Mouse (Mus musculus): Measurements from ENCODE around the gene Tef.

Tef gene

GRCm38 (mm10) chr15:81802001-81802890 is at the start of gene Tef:
Tef (plus strand) TSS chr15:81802421.
- peak; percentile 99 to 100 for DNase-seq

- no peak for DNase-seq
Measured at GRCm38 (mm10) chr15:81753669-81754068, 48.6 kb upstream of the Tef start.

GRCm38 (mm10) chr15:81758701-81759100 is 43.5 kb upstream of the Tef start:
- DNase-seq = no peak

- DNase-seq = no peak
Measured at GRCm38 (mm10) chr15:81759542-81759941, 42.7 kb upstream of the Tef start.

- no peak for DNase-seq
Measured at GRCm38 (mm10) chr15:81760361-81761079, 41.7 kb upstream of the Tef start.

DNA sequence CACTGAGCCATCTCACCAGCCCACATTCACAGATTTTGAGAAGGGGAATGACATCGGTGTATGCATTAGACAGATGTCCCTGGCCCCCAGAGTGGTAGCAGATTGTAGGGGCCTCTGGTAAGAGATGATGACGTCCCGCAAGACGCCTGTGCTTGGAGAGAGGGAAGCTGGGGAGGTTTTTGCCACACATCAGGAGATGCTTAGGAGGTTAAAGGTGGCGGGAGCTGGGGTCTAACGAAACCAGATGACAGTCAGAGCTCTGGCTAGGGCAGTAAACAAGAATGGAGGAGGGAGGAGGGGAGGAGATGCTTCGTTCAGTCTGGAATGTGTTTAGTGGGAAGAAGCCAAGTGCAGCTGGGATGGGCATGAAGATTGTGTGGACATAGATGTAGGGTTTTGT is 40.8 kb upstream of the Tef start:
- no peak for DNase-seq

DNA sequence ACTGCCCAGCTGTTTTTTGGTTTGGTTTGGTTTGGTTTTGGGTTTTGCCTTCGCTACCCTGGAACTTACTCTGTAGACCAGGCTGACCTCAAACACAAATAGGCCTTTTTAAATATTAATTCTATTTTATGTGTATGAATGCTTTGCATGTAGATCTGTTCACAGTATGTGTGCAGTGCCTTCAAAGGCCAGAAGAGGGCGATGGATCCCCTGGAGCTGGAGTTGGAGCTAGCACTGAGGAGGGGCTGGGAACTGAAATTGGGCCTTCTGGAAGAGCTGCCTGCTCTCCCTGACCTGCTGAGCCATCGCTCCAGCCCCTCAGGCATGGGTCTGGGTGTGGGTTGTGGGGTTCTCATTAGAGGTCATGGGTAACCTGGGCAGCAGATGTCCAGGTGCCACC is 40.3 kb upstream of the Tef start:
- DNase-seq = no peak

GRCm38 (mm10) chr15:81764573-81764972 is 37.6 kb upstream of the Tef start:
- DNase-seq = no peak

DNA sequence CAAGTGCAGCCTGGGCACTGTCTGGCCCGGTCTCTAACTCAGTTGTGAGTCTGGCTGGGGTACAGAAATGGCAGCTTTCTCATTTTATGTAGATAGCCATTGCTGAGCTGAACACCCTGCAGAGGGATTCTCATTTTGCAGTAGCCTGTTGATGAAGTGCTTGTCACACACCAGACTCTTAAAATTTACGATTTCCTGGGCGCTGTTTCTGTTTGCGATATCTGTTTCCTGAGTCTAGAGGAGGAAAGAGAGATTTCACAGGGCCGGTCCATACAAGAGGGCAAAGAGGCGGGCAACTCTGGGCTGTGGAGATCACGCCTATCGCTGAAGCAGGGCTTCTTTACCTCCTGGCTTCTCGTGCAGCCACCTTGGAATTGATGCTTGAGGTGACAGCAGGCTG is 36.6 kb upstream of the Tef start:
- no peak for DNase-seq

DNA sequence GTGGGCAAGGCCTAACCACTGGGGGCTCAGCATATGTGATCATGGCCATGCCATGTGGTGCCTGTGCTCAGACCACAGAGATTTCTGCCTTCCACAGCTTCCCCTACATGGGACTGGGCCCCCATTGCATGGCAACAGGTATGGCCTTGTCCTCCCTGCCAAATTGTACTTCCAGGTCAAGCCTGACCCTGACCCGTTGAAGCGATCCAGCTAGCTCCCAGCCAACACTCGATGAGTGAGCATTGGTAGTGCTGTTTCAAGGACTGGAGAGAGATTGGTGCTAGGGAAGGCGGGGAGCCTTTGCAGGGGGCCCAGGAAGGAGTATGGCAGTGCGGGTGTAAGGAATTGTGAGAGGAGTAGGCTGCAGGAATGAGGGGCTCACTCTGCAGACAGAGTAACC is 35.8 kb upstream of the Tef start:
- DNase-seq = no peak

DNA sequence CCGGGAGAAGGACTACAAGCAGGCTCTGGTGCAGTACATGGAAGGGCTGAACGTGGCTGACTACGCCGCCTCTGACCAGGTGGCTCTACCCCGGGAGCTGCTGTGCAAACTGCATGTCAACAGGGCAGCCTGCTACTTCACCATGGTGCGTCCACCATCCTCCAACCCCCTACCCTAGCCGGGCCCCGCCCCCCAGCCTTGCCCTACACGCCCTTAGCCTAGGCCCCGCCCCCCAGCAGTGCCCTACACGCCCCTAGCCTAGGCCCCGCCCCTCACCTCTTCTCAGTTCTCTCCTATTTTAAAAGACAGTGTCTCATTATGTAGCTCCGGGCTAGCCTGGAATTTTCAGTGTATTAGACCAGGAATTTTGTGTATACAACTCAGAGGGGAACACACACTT is 33.2 kb upstream of the Tef start:
- DNase-seq = no peak

DNA sequence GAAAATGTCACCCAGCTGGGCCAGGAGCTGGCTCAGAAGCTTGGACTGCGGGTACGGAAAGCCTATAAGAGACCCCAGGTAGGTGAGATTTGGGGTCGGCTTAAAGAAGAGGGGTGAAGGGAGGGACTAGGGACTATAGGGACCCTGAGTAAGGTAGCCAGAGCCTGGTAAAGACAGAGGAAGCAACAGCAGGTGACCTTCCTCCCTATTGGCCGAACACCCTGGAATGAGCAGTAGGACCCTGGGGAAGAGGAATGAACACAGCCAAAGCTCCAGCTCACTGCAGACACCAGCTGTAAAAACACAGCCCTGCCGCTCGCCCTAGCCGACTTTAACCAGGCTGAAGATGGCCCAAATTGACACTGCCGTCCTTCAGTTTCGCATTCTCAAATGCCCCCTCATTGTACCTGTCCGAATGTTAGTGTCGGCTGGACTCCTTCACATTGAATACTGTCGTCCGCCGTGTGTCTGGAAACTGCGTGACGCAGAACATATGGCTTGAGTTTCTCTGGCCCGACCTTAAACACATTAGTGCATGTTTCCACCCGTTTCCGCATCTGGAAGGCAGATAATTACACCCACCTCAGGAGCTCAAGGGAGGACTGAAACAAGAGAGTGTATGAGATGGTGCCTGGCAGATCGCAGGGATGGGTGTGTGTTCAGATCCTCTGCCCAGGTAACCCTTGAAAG is 29.6 kb upstream of the Tef start:
- no peak for DNase-seq

DNA sequence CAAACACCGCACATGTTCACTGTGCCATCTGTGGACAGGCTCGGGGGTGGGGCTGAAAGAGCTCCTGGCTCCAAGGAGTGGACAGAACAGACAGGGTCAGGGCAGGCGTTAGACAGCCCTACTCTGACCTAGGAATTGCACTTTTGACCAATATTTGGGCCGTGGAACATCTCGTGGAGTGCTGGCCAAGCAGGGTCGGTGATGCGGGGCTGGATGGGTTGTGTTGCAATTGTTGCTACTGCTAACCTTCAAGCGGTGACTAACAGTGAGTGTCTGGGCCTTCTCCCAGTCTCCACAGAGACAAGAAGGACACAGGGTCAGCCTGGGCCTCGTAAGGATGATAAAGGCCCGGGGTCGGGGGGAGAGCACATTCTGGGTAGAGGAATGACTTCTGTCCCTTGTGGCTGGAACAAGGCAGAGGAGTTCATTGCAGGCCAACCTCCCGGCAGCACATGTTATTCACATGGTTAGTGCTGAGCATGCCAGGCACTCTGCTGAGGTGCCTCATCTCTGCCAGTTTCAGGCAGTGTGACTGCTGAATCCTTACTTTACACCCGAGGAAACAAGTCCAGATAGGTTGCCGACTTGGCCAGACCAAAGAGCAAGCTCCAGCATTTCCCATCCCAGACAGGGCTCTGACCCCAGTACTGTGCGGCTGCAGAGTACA is 27.6 kb upstream of the Tef start:
- DNase-seq = peak; percentile 16 to 30

- no peak for DNase-seq
Measured at GRCm38 (mm10) chr15:81776631-81777422, 25.4 kb upstream of the Tef start.

GRCm38 (mm10) chr15:81781816-81782215 is 20.4 kb upstream of the Tef start:
- DNase-seq = no peak

GRCm38 (mm10) chr15:81784762-81785161 is 17.5 kb upstream of the Tef start:
- no peak for DNase-seq

- DNase-seq = no peak
Measured at GRCm38 (mm10) chr15:81785701-81786100, 16.5 kb upstream of the Tef start.

DNA sequence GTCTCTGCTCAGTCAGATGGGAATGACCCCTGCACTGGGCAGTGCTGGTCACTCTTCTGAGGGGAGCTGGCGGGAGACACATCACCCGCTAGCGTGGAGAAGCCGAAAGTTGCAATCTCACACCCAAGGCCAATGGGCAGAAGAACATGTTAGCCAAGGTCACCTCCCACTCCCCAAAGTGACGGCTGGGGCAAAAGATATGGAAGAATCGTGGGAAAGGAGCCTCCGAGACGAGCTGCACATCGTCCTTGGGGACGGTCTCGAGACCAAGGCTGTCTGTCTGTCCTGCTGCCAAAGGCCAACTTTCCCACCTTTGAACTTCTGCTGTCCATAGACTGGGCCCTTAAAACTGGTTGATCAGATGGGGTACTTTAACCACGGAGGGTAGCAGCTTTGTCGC is 14.7 kb upstream of the Tef start:
- no peak for DNase-seq

DNA sequence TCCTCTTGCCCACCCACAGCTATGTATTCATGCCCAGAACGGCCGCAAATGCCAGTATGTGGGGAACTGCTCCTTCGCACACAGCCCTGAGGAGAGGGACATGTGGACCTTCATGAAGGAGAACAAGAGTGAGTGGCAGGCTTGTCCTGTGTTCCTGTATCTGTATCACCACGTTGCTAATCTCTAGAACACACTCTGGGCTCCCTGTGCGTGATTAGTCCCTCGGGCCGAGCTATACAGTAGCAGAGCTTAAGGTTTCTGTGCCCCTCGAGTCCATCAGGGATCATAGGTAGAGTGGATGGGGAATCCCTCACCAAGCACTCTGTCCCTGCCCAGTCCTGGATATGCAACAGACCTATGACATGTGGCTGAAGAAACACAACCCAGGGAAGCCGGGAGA is 9.8 kb upstream of the Tef start:
- no peak for DNase-seq

DNA sequence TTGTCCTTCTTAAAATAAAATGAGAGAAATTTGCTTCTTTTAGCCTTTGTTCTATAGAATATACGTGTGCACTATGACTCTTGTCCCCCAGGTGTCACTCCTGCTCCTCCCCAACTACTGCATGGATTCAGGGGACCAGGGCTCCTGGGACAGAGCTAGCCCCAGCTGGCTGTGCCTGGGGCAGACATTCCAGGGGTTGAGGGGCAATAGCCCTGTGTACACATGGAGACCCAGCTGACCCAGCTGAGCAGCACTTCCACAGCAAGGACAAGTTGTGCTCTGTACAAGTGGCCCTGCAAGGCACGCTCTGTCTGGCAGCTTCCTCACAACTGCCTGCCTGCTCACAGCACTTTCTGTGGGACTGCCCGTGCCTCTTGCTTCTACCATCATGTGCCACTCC is 6.0 kb upstream of the Tef start:
- peak; percentile 74 to 84 for DNase-seq

GRCm38 (mm10) chr15:81797861-81798260 is 4.4 kb upstream of the Tef start:
- no peak for DNase-seq

GRCm38 (mm10) chr15:81798421-81798820 is 3.8 kb upstream of the Tef start:
- DNase-seq = no peak

Data from lung, adult 18-20 months (tissue).